Mouse (Mus musculus) bone marrow macrophage, adult 2 months (primary cell): ENCODE results near the gene Zfp93.

Experiments
- CTCF ChIP-seq: IDR thresholded peaks from 2 replicates; pipeline ENCODE4 v1.5.1; 2012; ENCODE audit warnings: low read depth, mild to moderate bottlenecking, low read length, moderate library complexity
- POLR2A ChIP-seq: IDR thresholded peaks from 2 replicates; pipeline ENCODE4 v1.6.1; 2012; ENCODE audit warnings: mild to moderate bottlenecking, low read depth, low read length, borderline replicate concordance

DNA sequence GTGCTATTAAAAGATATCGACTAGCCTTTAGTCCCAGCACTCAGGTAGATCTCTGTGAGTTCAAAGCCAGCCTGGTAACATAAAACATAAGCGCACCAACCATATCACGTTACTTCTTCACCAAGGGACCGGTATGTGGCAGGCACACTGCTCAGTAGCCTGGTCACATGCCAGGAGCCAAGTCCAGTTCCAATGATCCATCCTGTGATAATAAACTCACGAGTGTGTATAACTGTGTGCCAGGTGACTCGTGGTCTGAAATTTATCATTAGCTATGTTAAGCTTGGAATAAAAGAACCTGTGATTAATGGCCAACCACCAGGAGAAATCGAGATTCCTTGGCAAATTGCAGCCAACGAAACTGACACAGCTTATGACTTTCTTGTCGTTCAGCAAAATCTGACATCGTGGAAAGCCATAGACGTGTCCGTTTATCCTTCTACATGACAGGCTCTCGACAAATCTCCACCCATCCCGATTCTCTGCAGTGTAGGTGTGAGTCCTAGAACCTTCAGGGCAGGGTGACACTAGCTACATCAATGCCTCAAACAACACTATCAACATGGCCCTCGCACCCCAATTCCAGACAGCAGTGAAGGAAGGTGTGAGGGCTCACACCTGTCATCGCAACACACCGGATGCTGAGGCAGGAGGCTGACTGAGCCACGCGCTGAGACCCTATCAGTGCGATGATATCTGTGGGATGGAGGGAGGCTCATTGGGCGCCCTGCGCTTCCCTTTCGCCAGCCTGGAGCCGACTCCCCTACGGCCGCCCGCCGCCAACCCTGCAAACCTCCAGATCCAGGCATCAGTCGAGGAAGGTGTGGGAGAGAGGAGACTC lies 45.7 kb downstream of the Zfp93 start:
- TF ChIP-seq CTCF (no peak), POLR2A (no peak)
